Mouse (Mus musculus) liver, embryonic 14.5 days (tissue): Measurements from ENCODE around the gene Rsph10b. TPM values are rescaled to one million over a fixed set of nuclear protein-coding genes. Genes with fewer than 3 reads are reported as not detected.
A peak's percentile ranks its signal among the peaks of the same experiment; 100 is the strongest.

ENCODE experiments used
- ATAC-seq: fragments of 200-750 bp; cut with Nextera tagmentation; 2 replicates; pipeline ENCODE4 v1.8.0; 2017; ENCODE audit warnings: moderate number of reproducible peaks, mild to moderate bottlenecking, moderate library complexity; ENCODE audit not compliant: insufficient read depth
- DNase-seq, 3 experiments: peaks; one replicate each; pipeline ENCODE4 v3.0.0-alpha.2; 2012 to 2013; ENCODE audit warnings: low read depth in 3 of 3, low spot score in 3 of 3
- H3K27ac ChIP-seq: fragments of 300-500 bp; sonication (generic); 2 replicates; pipeline ENCODE4 v1.5.1; 2014; ENCODE audit warnings: moderate library complexity, mild to moderate bottlenecking, control low read depth, inconsistent platforms
- H3K27me3 ChIP-seq: fragments of 300-500 bp; sonication (generic); 2 replicates; pipeline ENCODE4 v1.6.1; 2014; ENCODE audit warnings: mild to moderate bottlenecking, low read length, moderate library complexity; ENCODE audit not compliant: control insufficient read depth, insufficient read depth
- H3K36me3 ChIP-seq: fragments of 300-500 bp; sonication (generic); replicated peaks from 2 replicates; pipeline ENCODE4 v1.6.1; 2014; ENCODE audit warnings: low read depth; ENCODE audit not compliant: control insufficient read depth, insufficient read depth
- H3K4me1 ChIP-seq, 2 experiments: fragments of 200-500 bp in 1 of 2; fragments of 300-500 bp in 1 of 2; sonication (generic) in 1 of 2; replicated peaks; 2 replicates each; pipeline ENCODE4 v1.6.1; 2012 to 2014; ENCODE audit warnings: antibody characterized with exemption in 1 of 2, inconsistent platforms in 1 of 2, low read length in 1 of 2; ENCODE audit not compliant: control insufficient read depth in 2 of 2, insufficient read depth in 2 of 2
- H3K4me2 ChIP-seq: fragments of 300-500 bp; sonication (generic); 2 replicates; pipeline ENCODE4 v1.6.1; 2014; ENCODE audit warnings: low read depth, mild to moderate bottlenecking, control low read depth, moderate library complexity
- H3K4me3 ChIP-seq, 2 experiments: fragments of 200-500 bp in 1 of 2; fragments of 300-500 bp in 1 of 2; sonication (generic) in 1 of 2; 2 replicates each; pipeline ENCODE4 v1.5.1; 2012 to 2014; ENCODE audit warnings: low read depth in 2 of 2, low read length in 2 of 2, mild to moderate bottlenecking in 2 of 2, control low read depth in 1 of 2, inconsistent platforms in 1 of 2, moderate library complexity in 1 of 2; ENCODE audit not compliant: insufficient read depth in 1 of 2
- H3K9ac ChIP-seq: fragments of 300-500 bp; sonication (generic); replicated peaks from 2 replicates; pipeline ENCODE4 v1.6.1; 2014; ENCODE audit warnings: mild to moderate bottlenecking, control low read depth, moderate library complexity
- H3K9me3 ChIP-seq: fragments of 300-500 bp; sonication (generic); 2 replicates; pipeline ENCODE4 v1.6.1; 2016; ENCODE audit warnings: low read length, mixed read lengths; ENCODE audit not compliant: control insufficient read depth
- CTCF ChIP-seq: IDR thresholded peaks from 2 replicates; pipeline ENCODE4 v1.5.1; 2016; ENCODE audit warnings: antibody characterized with exemption, low read depth, control low read depth
- EP300 ChIP-seq: IDR thresholded peaks from 2 replicates; pipeline ENCODE4 v1.6.1; 2016; ENCODE audit warnings: antibody characterized with exemption, low read depth
- WGBS: fragments of 180-500 bp; shearing (Covaris S2); extraction: QIAGEN DNeasy Blood & Tissue Kit; methylation state at CpG from one replicate; pipeline ENCODE4 v1.1.7; 2014; ENCODE audit not compliant: insufficient replicate concordance; 5-methylcytosine and 5-hydroxymethylcytosine counted together
- polyA plus RNA-seq, 2 experiments: library from polyadenylated mRNA; depleted of rRNA in 1 of 2; stranded (reverse) in 1 of 2; unstranded in 1 of 2; fragments of >200 nt; fragmentation: Nextera tagmentation in 1 of 2; extraction: Ambion mirVana in 1 of 2; gene quantifications; 2 replicates each; pipeline versions ENCODE4 v1.2.1 to v1.2.3; 2012 to 2014

Gene Rsph10b
- polyA plus RNA-seq, 2 experiments = 0.44 to 0.66 TPM

GRCm38 (mm10) chr5:144014551-144015311, 81.9 kb downstream of the Rsph10b start, which contains the start of gene Ccz1:
Gene Ccz1 (minus strand): TSS chr5:144014877.
- H3K4me2 ChIP-seq = peak within 1 kb of the TSS; percentile 78
- WGBS = 2% methylated on average over 47 of the region's 47 CpGs
- no peaks in the 10 kb centered on the region for H3K9me3 ChIP-seq
- peak; percentile 80 to 84 (median 84) for DNase-seq
- H3K4me3 ChIP-seq = peak within 1 kb of the TSS; percentile 93 to 99
- peaks cover 17% of the 10 kb centered on the region for H3K36me3 ChIP-seq
- peak within 1 kb of the TSS; percentile 97 for H3K9ac ChIP-seq
- H3K4me1 ChIP-seq = peaks cover 9 to 14% of the 10 kb centered on the region in 2 experiments
- H3K27me3 ChIP-seq = no peaks in the 10 kb centered on the region
- H3K27ac ChIP-seq = peak within 1 kb of the TSS; percentile 84
- peak; percentile 99 for ATAC-seq
- TF ChIP-seq EP300 (no peak), CTCF (no peak)

- Histone ChIP-seq H3K4me2 (peak overlapping the region; percentile 78), H3K9me3 (no peaks in the 10 kb centered on the region), H3K27me3 (no peaks in the 10 kb centered on the region), H3K4me3 (peak overlapping the region; percentile 93 to 99; a peak in 3 of 4 replicates), H3K36me3 (peaks cover 17% of the 10 kb centered on the region), H3K9ac (no peak overlapping the region; the same call in 1 of the 2 replicates), H3K4me1 (peaks cover 9 to 14% of the 10 kb centered on the region in 2 experiments), H3K27ac (peak overlapping the region; percentile 84; the same call in 1 of the 2 replicates)
- TF ChIP-seq CTCF (no peak), EP300 (no peak)
- ATAC-seq (no peak), DNase-seq (no peak)
- WGBS = 45% methylated on average over 3 of the region's 3 CpGs
Observed at GRCm38 (mm10) chr5:144015312-144015650, 82.4 kb downstream of the Rsph10b start.

- no peak overlapping the region for H3K9ac ChIP-seq
- DNase-seq (no peak), ATAC-seq (no peak)
- H3K4me2 ChIP-seq = no peak overlapping the region
- no peaks in the 10 kb centered on the region for H3K27me3 ChIP-seq
- peaks cover 12% of the 10 kb centered on the region for H3K36me3 ChIP-seq
- TF ChIP-seq CTCF (no peak), EP300 (no peak)
- peaks cover 9 to 14% of the 10 kb centered on the region in 2 experiments for H3K4me1 ChIP-seq
- H3K9me3 ChIP-seq = no peaks in the 10 kb centered on the region
- 78% methylated on average over 9 of the region's 9 CpGs for WGBS
- H3K27ac ChIP-seq = no peak overlapping the region
- H3K4me3 ChIP-seq = no peak overlapping the region
Observed at GRCm38 (mm10) chr5:144015845-144016244, 83.0 kb downstream of the Rsph10b start.

GRCm38 (mm10) chr5:144026620-144027263, 93.9 kb downstream of the Rsph10b start, which contains the start of gene Ocm:
Gene Ocm (minus strand): TSS chr5:144026670.
- WGBS = 43% methylated on average over 11 of the region's 11 CpGs
- Histone ChIP-seq H3K9me3 (no peaks in the 10 kb centered on the region), H3K4me2 (no peak within 1 kb of the TSS), H3K36me3 (no peaks in the 10 kb centered on the region), H3K4me1 (no peaks in the 10 kb centered on the region), H3K4me3 (no peak within 1 kb of the TSS), H3K27me3 (no peaks in the 10 kb centered on the region), H3K9ac (no peak within 1 kb of the TSS), H3K27ac (no peak within 1 kb of the TSS)
- TF ChIP-seq EP300 (no peak), CTCF (no peak)
- no peak for DNase-seq
- ATAC-seq = no peak

GRCm38 (mm10) chr5:144032491-144032890, 99.7 kb downstream of the Rsph10b start:
- DNase-seq (no peak), ATAC-seq (no peak)
- Histone ChIP-seq H3K9ac (no peak overlapping the region), H3K27ac (no peak overlapping the region), H3K9me3 (no peaks in the 10 kb centered on the region), H3K4me1 (no peaks in the 10 kb centered on the region), H3K36me3 (no peaks in the 10 kb centered on the region), H3K27me3 (no peaks in the 10 kb centered on the region), H3K4me2 (no peak overlapping the region), H3K4me3 (no peak overlapping the region)
- WGBS = 75% methylated on average over 7 of the region's 7 CpGs
- TF ChIP-seq CTCF (no peak), EP300 (no peak)
